Comparison of ENCODE assay signal across 18 mouse cellular contexts in genomic region chr4:133645680-133646079, GRCm38 (mm10). TPM values are rescaled to one million over a fixed set of nuclear protein-coding genes. Genes with fewer than 3 reads are reported as not detected.
DNase-seq lines count a peak whose midpoint lies in the region; ATAC-seq and TF ChIP-seq lines count a peak whose summit lies in the region.
"Had no signal": no experiment of that assay in that cellular context is flagged by ENCODE, and none has a peak within 500 bp of the region (broad histone marks: within the 10 kb centered on the region; RNA-seq: fewer than 3 reads in every experiment).

No protein-coding gene starts in this region.

- no peak overlapping the region for H3K9ac ChIP-seq in heart, embryonic 13.5 days
- no peak overlapping the region for H3K9ac ChIP-seq in stomach, embryonic 15.5 days
- no peak overlapping the region for H3K9ac ChIP-seq in stomach, postnatal 0 days (ENCODE audit: low read length)
- H3K9ac ChIP-seq in embryonic facial prominence, embryonic 15.5 days = no peak overlapping the region
- H3K9ac ChIP-seq in stomach, embryonic 16.5 days (ENCODE audit: low read length) = no peak overlapping the region
- H3K9ac ChIP-seq: neural tube, embryonic 12.5 days had no signal

- peaks cover 13% of the 10 kb centered on the region; the same call in 1 of the 2 replicates for H3K9me3 ChIP-seq in heart, embryonic 13.5 days
- H3K9me3 ChIP-seq in stomach, embryonic 15.5 days = no peaks in the 10 kb centered on the region
- 0 out of 2 replicates have a peak, but pooled peaks cover 3% of the 10 kb centered on the region for H3K9me3 ChIP-seq in stomach, postnatal 0 days (ENCODE audit: control insufficient read depth, low read length)
- no peaks in the 10 kb centered on the region for H3K9me3 ChIP-seq in embryonic facial prominence, embryonic 15.5 days (replicated peaks)
- 0 out of 2 replicates have a peak, but pooled peaks cover 4% of the 10 kb centered on the region for H3K9me3 ChIP-seq in stomach, embryonic 16.5 days (replicated peaks; ENCODE audit: control insufficient read depth, low read length)

- ATAC-seq in heart, embryonic 13.5 days (ENCODE audit: extremely low read depth, insufficient number of reproducible peaks, low FRiP score, low TSS enrichment) = no peak
- no peak for ATAC-seq in stomach, embryonic 15.5 days (ENCODE audit: insufficient read depth, low FRiP score, low read depth)
- ATAC-seq in stomach, postnatal 0 days (ENCODE audit: low FRiP score, low TSS enrichment) = no peak
- no peak for ATAC-seq in embryonic facial prominence, embryonic 15.5 days (ENCODE audit: insufficient number of reproducible peaks, low FRiP score, low TSS enrichment, low read depth)
- no peak for ATAC-seq in stomach, embryonic 16.5 days (ENCODE audit: insufficient read depth, low FRiP score)
- no peak for ATAC-seq in activated CD4-positive, CD25-positive, alpha-beta regulatory T cell, adult 4 months

- no peak for TF ChIP-seq EP300 in stomach, postnatal 0 days (optimal IDR thresholded peaks at IDR 0.05)

- H3K4me2 ChIP-seq in heart, embryonic 13.5 days = peak overlapping the region; percentile 27; the same call in 1 of the 2 replicates
- H3K4me2 ChIP-seq in stomach, embryonic 15.5 days = 0 out of 2 replicates have a peak overlapping the region, but pooled peaks have one; percentile 6
- no peak overlapping the region; the same call in 1 of the 2 replicates for H3K4me2 ChIP-seq in stomach, postnatal 0 days (replicated peaks; ENCODE audit: low read depth)
- H3K4me2 ChIP-seq in embryonic facial prominence, embryonic 15.5 days (replicated peaks) = no peak overlapping the region
- 0 out of 2 replicates have a peak overlapping the region, but pooled peaks have one; percentile 16 for H3K4me2 ChIP-seq in stomach, embryonic 16.5 days (ENCODE audit: low read depth, low read length)
- H3K4me2 ChIP-seq: neural tube, embryonic 12.5 days had no signal

- peaks cover 8% of the 10 kb centered on the region; the same call in 1 of the 2 replicates for H3K4me1 ChIP-seq in heart, embryonic 13.5 days
- no peaks in the 10 kb centered on the region for H3K4me1 ChIP-seq in stomach, embryonic 15.5 days
- H3K4me1 ChIP-seq in stomach, postnatal 0 days (replicated peaks; ENCODE audit: control insufficient read depth, insufficient read depth) = no peaks in the 10 kb centered on the region
- H3K4me1 ChIP-seq in embryonic facial prominence, embryonic 15.5 days = no peaks in the 10 kb centered on the region
- peaks cover 4% of the 10 kb centered on the region for H3K4me1 ChIP-seq in stomach, embryonic 16.5 days (ENCODE audit: control insufficient read depth, insufficient read depth, low read length)
- H3K4me1 ChIP-seq: neural tube, embryonic 12.5 days had no signal

- WGBS in heart, embryonic 13.5 days = 35% methylated on average over 21 of the region's 21 CpGs
- whole genome bisulfite sequencing in stomach, embryonic 15.5 days = 41% methylated on average over 21 of the region's 21 CpGs
- WGBS in stomach, postnatal 0 days = 34% methylated on average over 21 of the region's 21 CpGs
- 33% methylated on average over 21 of the region's 21 CpGs for WGBS in embryonic facial prominence, embryonic 15.5 days
- 37% methylated on average over 21 of the region's 21 CpGs for WGBS in stomach, embryonic 16.5 days

- no peak overlapping the region for H3K27ac ChIP-seq in heart, embryonic 13.5 days (replicated peaks)
- no peak overlapping the region for H3K27ac ChIP-seq in stomach, embryonic 15.5 days
- H3K27ac ChIP-seq in stomach, postnatal 0 days (replicated peaks) = no peak overlapping the region
- H3K27ac ChIP-seq in embryonic facial prominence, embryonic 15.5 days (replicated peaks) = no peak overlapping the region
- no peak overlapping the region for H3K27ac ChIP-seq in stomach, embryonic 16.5 days (ENCODE audit: low read length)
- H3K27ac ChIP-seq: hindbrain, embryonic 10.5 days; neural tube, embryonic 12.5 days had no signal

- no peak for DNase-seq in heart, adult 8-10 months (ENCODE audit: low spot score)
- no peak for DNase-seq in stomach, postnatal 0 days (ENCODE audit: low spot score)
- DNase-seq in adrenal gland, adult (ENCODE audit: inconsistent age in 2 of 2, low spot score in 1 of 2) = no peak
- DNase-seq: B cell, adult 2 months; cerebellum, adult 9-11 months; embryo, embryonic 11 days; gastrocnemius, postnatal 10 days; kidney, adult 11 months; layer of hippocampus, postnatal 36 days; right cerebral cortex, postnatal 25 days; thymus, adult 2 months had no signal

- H3K36me3 ChIP-seq in heart, embryonic 13.5 days = no peaks in the 10 kb centered on the region
- no peaks in the 10 kb centered on the region for H3K36me3 ChIP-seq in stomach, embryonic 15.5 days
- H3K36me3 ChIP-seq in stomach, postnatal 0 days (ENCODE audit: control insufficient read depth, insufficient read depth, low read length) = no peaks in the 10 kb centered on the region
- H3K36me3 ChIP-seq in embryonic facial prominence, embryonic 15.5 days = no peaks in the 10 kb centered on the region
- no peaks in the 10 kb centered on the region for H3K36me3 ChIP-seq in stomach, embryonic 16.5 days (ENCODE audit: control insufficient read depth, insufficient read depth, low read length)
- H3K36me3 ChIP-seq: hindbrain, embryonic 10.5 days; neural tube, embryonic 12.5 days had no signal

- H3K27me3 ChIP-seq in heart, embryonic 13.5 days (replicated peaks) = no peaks in the 10 kb centered on the region; the same call in 1 of the 2 replicates
- H3K27me3 ChIP-seq in stomach, embryonic 15.5 days (replicated peaks) = no peaks in the 10 kb centered on the region
- no peaks in the 10 kb centered on the region for H3K27me3 ChIP-seq in stomach, postnatal 0 days (ENCODE audit: control insufficient read depth, insufficient read depth, low read length)
- no peaks in the 10 kb centered on the region for H3K27me3 ChIP-seq in embryonic facial prominence, embryonic 15.5 days
- H3K27me3 ChIP-seq in stomach, embryonic 16.5 days (ENCODE audit: control insufficient read depth, insufficient read depth, low read length) = no peaks in the 10 kb centered on the region
- H3K27me3 ChIP-seq: neural tube, embryonic 12.5 days had no signal

- no peak for TF ChIP-seq CTCF in stomach, postnatal 0 days (IDR thresholded peaks at IDR 0.05; ENCODE audit: low read depth)

- no peak overlapping the region for H3K4me3 ChIP-seq in heart, embryonic 13.5 days
- H3K4me3 ChIP-seq in stomach, embryonic 15.5 days (replicated peaks) = no peak overlapping the region
- no peak overlapping the region for H3K4me3 ChIP-seq in stomach, postnatal 0 days (ENCODE audit: low read depth, low read length)
- 0 out of 2 replicates have a peak overlapping the region, but pooled peaks have one; percentile 7 for H3K4me3 ChIP-seq in embryonic facial prominence, embryonic 15.5 days (replicated peaks)
- no peak overlapping the region; the same call in 1 of the 2 replicates for H3K4me3 ChIP-seq in stomach, embryonic 16.5 days (replicated peaks; ENCODE audit: low read length)
- H3K4me3 ChIP-seq: hindbrain, embryonic 10.5 days; neural tube, embryonic 12.5 days had no signal

RNA-seq across cellular contexts. Expression of gene Zdhhc18, which starts 4.3 kb away (rescaled TPM):
- 1.5 and 1.6 TPM in 2 replicates for polyA plus RNA-seq in heart, embryonic 13.5 days (2015; fragmentation: Nextera tagmentation; extraction: Ambion mirVana)
- 10 to 100 TPM; 16.1 to 24.3 (median 22.1) TPM for total RNA-seq in heart, adult 8-10 months (2022)
- 5.4 and 5.8 TPM in 2 replicates for polyA plus RNA-seq in stomach, embryonic 15.5 days (2015; fragmentation: Nextera tagmentation; extraction: Ambion mirVana)
- 1.6 and 3.6 TPM in 2 replicates for polyA plus RNA-seq in stomach, postnatal 0 days (2015; fragmentation: Nextera tagmentation; extraction: Ambion mirVana)
- 4.6 and 5.4 TPM in 2 replicates for polyA plus RNA-seq in embryonic facial prominence, embryonic 15.5 days (2015; fragmentation: Nextera tagmentation; extraction: Ambion mirVana)
- 2.0 and 3.4 TPM in 2 replicates for polyA plus RNA-seq in stomach, embryonic 16.5 days (2015; fragmentation: Nextera tagmentation; extraction: Ambion mirVana)
- polyA plus RNA-seq in activated CD4-positive, CD25-positive, alpha-beta regulatory T cell, adult 4 months (2017; shearing (Covaris generic)) = 10 to 100 TPM; 25.8 to 28.8 TPM

RNA-seq across cellular contexts. Expression of gene Pigv, which starts 26.8 kb away (rescaled TPM):
- 12.8 and 15.7 TPM in 2 replicates for polyA plus RNA-seq in heart, embryonic 13.5 days (2015; fragmentation: Nextera tagmentation; extraction: Ambion mirVana)
- 10 to 100 TPM in 3 of 4 experiments, 1 to 10 TPM in 1; 9.2 to 13.8 (median 13.2) TPM for total RNA-seq in heart, adult 8-10 months (2022)
- 14.7 and 18.7 TPM in 2 replicates for polyA plus RNA-seq in stomach, embryonic 15.5 days (2015; fragmentation: Nextera tagmentation; extraction: Ambion mirVana)
- polyA plus RNA-seq in stomach, postnatal 0 days (2015; fragmentation: Nextera tagmentation; extraction: Ambion mirVana) = 11.5 and 13.0 TPM in 2 replicates
- polyA plus RNA-seq in embryonic facial prominence, embryonic 15.5 days (2015; fragmentation: Nextera tagmentation; extraction: Ambion mirVana) = 16.2 and 17.6 TPM in 2 replicates
- polyA plus RNA-seq in stomach, embryonic 16.5 days (2015; fragmentation: Nextera tagmentation; extraction: Ambion mirVana) = 17.9 and 20.1 TPM in 2 replicates
- polyA plus RNA-seq in activated CD4-positive, CD25-positive, alpha-beta regulatory T cell, adult 4 months (2017; shearing (Covaris generic)) = 10 to 100 TPM; 10.6 to 11.9 TPM

RNA-seq across cellular contexts. Expression of gene Sfn, which starts 43.7 kb away (rescaled TPM):
- 1.2 and 2.9 TPM in 2 replicates for polyA plus RNA-seq in heart, embryonic 13.5 days (2015; fragmentation: Nextera tagmentation; extraction: Ambion mirVana)
- total RNA-seq in heart, adult 8-10 months (2022) = 1 to 10 TPM in 3 of 4 experiments, under 1 TPM in 1; 0.88 to 1.6 (median 1.1) TPM
- polyA plus RNA-seq in stomach, embryonic 15.5 days (2015; fragmentation: Nextera tagmentation; extraction: Ambion mirVana) = 138 and 228 TPM in 2 replicates
- polyA plus RNA-seq in stomach, postnatal 0 days (2015; fragmentation: Nextera tagmentation; extraction: Ambion mirVana) = 355 and 371 TPM in 2 replicates
- polyA plus RNA-seq in embryonic facial prominence, embryonic 15.5 days (2015; fragmentation: Nextera tagmentation; extraction: Ambion mirVana) = 347 and 362 TPM in 2 replicates
- polyA plus RNA-seq in stomach, embryonic 16.5 days (2015; fragmentation: Nextera tagmentation; extraction: Ambion mirVana) = 339 and 468 TPM in 2 replicates
- polyA plus RNA-seq in activated CD4-positive, CD25-positive, alpha-beta regulatory T cell, adult 4 months (2017; shearing (Covaris generic)) = 10 to 100 TPM; 10.2 to 22.2 TPM

Comparison
In these comparisons a context has a peak if more than half of its experiments do, and no peak if none do; other contexts are left out.
1. H3K4me2 ChIP-seq: peak in heart, embryonic 13.5 days (single experiment), stomach, embryonic 15.5 days (single experiment) and stomach, embryonic 16.5 days (single experiment); none in stomach, postnatal 0 days (single experiment) and embryonic facial prominence, embryonic 15.5 days (single experiment).